Mouse (Mus musculus): ENCODE results near the gene Slc37a1. TPM values are rescaled to one million over a fixed set of nuclear protein-coding genes. Genes with fewer than 3 reads are reported as not detected.
"Not testable (repeated sequence)": the region's sequence is repeated elsewhere in the genome, so short reads cannot be mapped to it uniquely, and the experiment has no call there.

The Slc37a1 gene
- polyA plus RNA-seq, 1 experiment from 2014 or later = 12.8 TPM

GRCm38 (mm10) chr17:31265171-31265572 is 21.4 kb upstream of the Slc37a1 start:
- no peak for DNase-seq
- no peak for ATAC-seq (ENCODE audit: low FRiP score, low TSS enrichment)
- no peaks in the 10 kb centered on the region for H3K27me3 ChIP-seq (ENCODE audit: control insufficient read depth, insufficient read depth, low read length)
- no peak overlapping the region for H3K9ac ChIP-seq (replicated peaks; ENCODE audit: low read length)
- no peaks in the 10 kb centered on the region for H3K36me3 ChIP-seq (ENCODE audit: control insufficient read depth, insufficient read depth, low read length)
- H3K4me2 ChIP-seq (ENCODE audit: low read length) = no peak overlapping the region
- H3K4me1 ChIP-seq (ENCODE audit: control insufficient read depth, insufficient read depth, low read length) = no peaks in the 10 kb centered on the region
- no peaks in the 10 kb centered on the region for H3K9me3 ChIP-seq (ENCODE audit: control insufficient read depth, low read length)
- H3K4me3 ChIP-seq (replicated peaks; ENCODE audit: low read depth, low read length) = no peak overlapping the region
- H3K27ac ChIP-seq (replicated peaks; ENCODE audit: low read depth, low read length) = no peak overlapping the region
- 30% methylated on average over 3 of the region's 3 CpGs for WGBS

- no peak overlapping the region for H3K9ac ChIP-seq (replicated peaks; ENCODE audit: low read length)
- no peak for DNase-seq
- no peak for ATAC-seq (ENCODE audit: low FRiP score, low TSS enrichment)
- H3K27me3 ChIP-seq (ENCODE audit: control insufficient read depth, insufficient read depth, low read length) = no peaks in the 10 kb centered on the region
- no peak overlapping the region for H3K27ac ChIP-seq (replicated peaks; ENCODE audit: low read depth, low read length)
- 88% methylated on average over 9 of the region's 9 CpGs for WGBS
- H3K4me1 ChIP-seq (ENCODE audit: control insufficient read depth, insufficient read depth, low read length) = no peaks in the 10 kb centered on the region
- H3K9me3 ChIP-seq (ENCODE audit: control insufficient read depth, low read length) = no peaks in the 10 kb centered on the region
- H3K36me3 ChIP-seq (ENCODE audit: control insufficient read depth, insufficient read depth, low read length) = no peaks in the 10 kb centered on the region
- no peak overlapping the region for H3K4me2 ChIP-seq (ENCODE audit: low read length)
- no peak overlapping the region for H3K4me3 ChIP-seq (replicated peaks; ENCODE audit: low read depth, low read length)
These were observed 20.8 kb upstream of the Slc37a1 start for GRCm38 (mm10) chr17:31265831-31266230.

- 93% methylated on average over 7 of the region's 7 CpGs for WGBS
- ATAC-seq (ENCODE audit: low FRiP score, low TSS enrichment) (no peak), DNase-seq (no peak)
- Histone ChIP-seq H3K4me1 (ENCODE audit: control insufficient read depth, insufficient read depth, low read length) (no peaks in the 10 kb centered on the region), H3K4me3 (replicated peaks; ENCODE audit: low read depth, low read length) (no peak overlapping the region), H3K27ac (replicated peaks; ENCODE audit: low read depth, low read length) (no peak overlapping the region), H3K27me3 (ENCODE audit: control insufficient read depth, insufficient read depth, low read length) (no peaks in the 10 kb centered on the region), H3K9me3 (ENCODE audit: control insufficient read depth, low read length) (no peaks in the 10 kb centered on the region), H3K36me3 (ENCODE audit: control insufficient read depth, insufficient read depth, low read length) (no peaks in the 10 kb centered on the region), H3K9ac (replicated peaks; ENCODE audit: low read length) (no peak overlapping the region), H3K4me2 (ENCODE audit: low read length) (no peak overlapping the region)
These were observed 20.2 kb upstream of the Slc37a1 start for GRCm38 (mm10) chr17:31266321-31266950.

GRCm38 (mm10) chr17:31267138-31267537 is 19.5 kb upstream of the Slc37a1 start:
- Histone ChIP-seq H3K9ac (replicated peaks; ENCODE audit: low read length) (no peak overlapping the region), H3K4me3 (replicated peaks; ENCODE audit: low read depth, low read length) (no peak overlapping the region), H3K27me3 (ENCODE audit: control insufficient read depth, insufficient read depth, low read length) (no peaks in the 10 kb centered on the region), H3K27ac (replicated peaks; ENCODE audit: low read depth, low read length) (no peak overlapping the region), H3K9me3 (ENCODE audit: control insufficient read depth, low read length) (no peaks in the 10 kb centered on the region), H3K4me2 (ENCODE audit: low read length) (no peak overlapping the region), H3K4me1 (ENCODE audit: control insufficient read depth, insufficient read depth, low read length) (no peaks in the 10 kb centered on the region), H3K36me3 (ENCODE audit: control insufficient read depth, insufficient read depth, low read length) (no peaks in the 10 kb centered on the region)
- 81% methylated on average over 4 of the region's 4 CpGs for WGBS
- ATAC-seq (ENCODE audit: low FRiP score, low TSS enrichment) (no peak), DNase-seq (no peak)

- WGBS = 85% methylated on average over 6 of the region's 6 CpGs
- no peak for DNase-seq
- H3K4me1 ChIP-seq (ENCODE audit: control insufficient read depth, insufficient read depth, low read length) = no peaks in the 10 kb centered on the region
- no peaks in the 10 kb centered on the region for H3K27me3 ChIP-seq (ENCODE audit: control insufficient read depth, insufficient read depth, low read length)
- no peaks in the 10 kb centered on the region for H3K9me3 ChIP-seq (ENCODE audit: control insufficient read depth, low read length)
- H3K9ac ChIP-seq (replicated peaks; ENCODE audit: low read length) = no peak overlapping the region
- no peak overlapping the region for H3K4me2 ChIP-seq (ENCODE audit: low read length)
- H3K4me3 ChIP-seq (replicated peaks; ENCODE audit: low read depth, low read length) = no peak overlapping the region
- no peaks in the 10 kb centered on the region for H3K36me3 ChIP-seq (ENCODE audit: control insufficient read depth, insufficient read depth, low read length)
- no peak for ATAC-seq (ENCODE audit: low FRiP score, low TSS enrichment)
- H3K27ac ChIP-seq (replicated peaks; ENCODE audit: low read depth, low read length) = no peak overlapping the region
These were observed 19.0 kb upstream of the Slc37a1 start for GRCm38 (mm10) chr17:31267603-31268002.

- no peak for ATAC-seq (ENCODE audit: low FRiP score, low TSS enrichment)
- H3K4me1 ChIP-seq (ENCODE audit: control insufficient read depth, insufficient read depth, low read length) = no peaks in the 10 kb centered on the region
- 83% methylated on average over 1 of the region's 1 CpGs for WGBS
- H3K9me3 ChIP-seq (ENCODE audit: control insufficient read depth, low read length) = no peaks in the 10 kb centered on the region
- no peak overlapping the region for H3K4me2 ChIP-seq (ENCODE audit: low read length)
- H3K4me3 ChIP-seq (replicated peaks; ENCODE audit: low read depth, low read length) = no peak overlapping the region
- no peak for DNase-seq
- no peaks in the 10 kb centered on the region for H3K36me3 ChIP-seq (ENCODE audit: control insufficient read depth, insufficient read depth, low read length)
- H3K9ac ChIP-seq (replicated peaks; ENCODE audit: low read length) = no peak overlapping the region
- no peaks in the 10 kb centered on the region for H3K27me3 ChIP-seq (ENCODE audit: control insufficient read depth, insufficient read depth, low read length)
- H3K27ac ChIP-seq (replicated peaks; ENCODE audit: low read depth, low read length) = no peak overlapping the region
These were observed 18.6 kb upstream of the Slc37a1 start for GRCm38 (mm10) chr17:31268016-31268415.

- DNase-seq (no peak), ATAC-seq (ENCODE audit: low FRiP score, low TSS enrichment) (no peak)
- H3K27ac ChIP-seq (replicated peaks; ENCODE audit: low read depth, low read length) = no peak overlapping the region
- WGBS = 86% methylated on average over 2 of the region's 2 CpGs
- H3K36me3 ChIP-seq (ENCODE audit: control insufficient read depth, insufficient read depth, low read length) = no peaks in the 10 kb centered on the region
- no peaks in the 10 kb centered on the region for H3K9me3 ChIP-seq (ENCODE audit: control insufficient read depth, low read length)
- no peaks in the 10 kb centered on the region for H3K27me3 ChIP-seq (ENCODE audit: control insufficient read depth, insufficient read depth, low read length)
- no peaks in the 10 kb centered on the region for H3K4me1 ChIP-seq (ENCODE audit: control insufficient read depth, insufficient read depth, low read length)
- no peak overlapping the region for H3K4me2 ChIP-seq (ENCODE audit: low read length)
- no peak overlapping the region for H3K9ac ChIP-seq (replicated peaks; ENCODE audit: low read length)
- H3K4me3 ChIP-seq (replicated peaks; ENCODE audit: low read depth, low read length) = no peak overlapping the region
These were observed 16.8 kb upstream of the Slc37a1 start for GRCm38 (mm10) chr17:31269761-31270160.

- H3K36me3 ChIP-seq (ENCODE audit: control insufficient read depth, insufficient read depth, low read length) = no peaks in the 10 kb centered on the region
- no peak overlapping the region for H3K4me2 ChIP-seq (ENCODE audit: low read length)
- no peaks in the 10 kb centered on the region for H3K9me3 ChIP-seq (ENCODE audit: control insufficient read depth, low read length)
- no peak for DNase-seq
- 89% methylated on average over 4 of the region's 4 CpGs for WGBS
- no peaks in the 10 kb centered on the region for H3K4me1 ChIP-seq (ENCODE audit: control insufficient read depth, insufficient read depth, low read length)
- no peak overlapping the region for H3K27ac ChIP-seq (replicated peaks; ENCODE audit: low read depth, low read length)
- no peak overlapping the region for H3K9ac ChIP-seq (replicated peaks; ENCODE audit: low read length)
- H3K27me3 ChIP-seq (ENCODE audit: control insufficient read depth, insufficient read depth, low read length) = no peaks in the 10 kb centered on the region
- no peak overlapping the region for H3K4me3 ChIP-seq (replicated peaks; ENCODE audit: low read depth, low read length)
- no peak for ATAC-seq (ENCODE audit: low FRiP score, low TSS enrichment)
These were observed 16.3 kb upstream of the Slc37a1 start for GRCm38 (mm10) chr17:31270246-31270645.

- not testable (repeated sequence) for ATAC-seq (ENCODE audit: low FRiP score, low TSS enrichment); H3K27me3 ChIP-seq (ENCODE audit: control insufficient read depth, insufficient read depth, low read length)
- WGBS = 79% methylated on average over 8 of the region's 8 CpGs
These were observed 15.9 kb upstream of the Slc37a1 start for GRCm38 (mm10) chr17:31270736-31271135.

More at GRCm38 (mm10) chr17:31270736-31271135, 15.9 kb upstream of the Slc37a1 start:
- not testable (repeated sequence) for H3K4me3 ChIP-seq (replicated peaks; ENCODE audit: low read depth, low read length); H3K9me3 ChIP-seq (ENCODE audit: control insufficient read depth, low read length); H3K4me1 ChIP-seq (ENCODE audit: control insufficient read depth, insufficient read depth, low read length); H3K27ac ChIP-seq (replicated peaks; ENCODE audit: low read depth, low read length); DNase-seq; H3K36me3 ChIP-seq (ENCODE audit: control insufficient read depth, insufficient read depth, low read length); H3K4me2 ChIP-seq (ENCODE audit: low read length); H3K9ac ChIP-seq (replicated peaks; ENCODE audit: low read length)
